9 mouse cellular contexts compared by ENCODE assay signal in the genomic region with DNA sequence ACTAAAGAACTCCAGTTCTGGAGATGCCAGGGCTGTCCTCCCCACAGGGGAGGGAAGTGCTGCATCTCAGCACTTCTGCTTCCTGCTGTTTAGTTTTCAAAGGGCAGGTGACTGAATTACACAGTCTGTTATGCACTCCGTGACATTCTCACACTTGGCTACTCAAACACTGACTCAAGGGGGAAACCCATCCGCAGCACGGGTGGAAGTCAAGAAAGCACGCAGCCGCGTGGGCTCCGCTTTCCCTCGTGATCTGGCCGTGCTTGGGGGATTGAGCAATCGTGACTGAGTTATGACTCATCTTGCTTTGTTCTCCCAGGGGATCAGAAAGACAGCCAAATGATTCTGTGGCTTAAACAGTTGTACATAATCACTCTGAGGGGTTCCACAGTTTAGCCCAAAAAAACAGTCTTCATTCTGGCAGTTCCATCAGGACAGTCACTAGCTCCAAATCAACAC. TPM values are rescaled to one million over a fixed set of nuclear protein-coding genes. Genes with fewer than 3 reads are reported as not detected.
DNase-seq lines count a peak whose midpoint lies in the region; ATAC-seq lines count a peak whose summit lies in the region.
"Had no signal": no experiment of that assay in that cellular context is flagged by ENCODE, and none has a peak within 500 bp of the region (broad histone marks: within the 10 kb centered on the region; RNA-seq: fewer than 3 reads in every experiment).

No protein-coding gene starts in this region.

- H3K9me3 ChIP-seq in neural tube, embryonic 15.5 days (replicated peaks) = no peaks in the 10 kb centered on the region

- no peak overlapping the region for H3K27ac ChIP-seq in neural tube, embryonic 15.5 days (replicated peaks)

- no peaks in the 10 kb centered on the region for H3K27me3 ChIP-seq in neural tube, embryonic 15.5 days (replicated peaks)
- H3K27me3 ChIP-seq: megakaryocyte, embryonic 14.5 days had no signal

- H3K4me2 ChIP-seq in neural tube, embryonic 15.5 days = no peak overlapping the region

- H3K36me3 ChIP-seq in neural tube, embryonic 15.5 days = no peaks in the 10 kb centered on the region

- WGBS in neural tube, embryonic 15.5 days = 41% methylated on average over 10 of the region's 10 CpGs

- DNase-seq in 3T3-L1 (ENCODE audit: low read depth, low spot score) (peak; percentile 93), A20 (ENCODE audit: low read depth, low spot score) (peak; percentile 75)
- DNase-seq in c-Kit-positive CD71-negative TER-119-negative erythroid progenitor cells, embryonic 14.5 days (ENCODE audit: low read depth) = peak; percentile 38
- peak; percentile 58 to 67 for DNase-seq in heart, postnatal 14 days
- peak; percentile 51 to 52 for DNase-seq in left cerebral cortex, adult 18-20 months (ENCODE audit: low spot score in 2 of 2)
- peak; percentile 50 for DNase-seq in ovary, adult 18-20 months (ENCODE audit: low spot score)

- H3K9ac ChIP-seq in neural tube, embryonic 15.5 days (replicated peaks) = no peak overlapping the region

- peaks cover 7% of the 10 kb centered on the region; the same call in 1 of the 2 replicates for H3K4me1 ChIP-seq in neural tube, embryonic 15.5 days
- H3K4me1 ChIP-seq: megakaryocyte, embryonic 14.5 days had no signal

- ATAC-seq in neural tube, embryonic 15.5 days (ENCODE audit: low FRiP score) = no peak

- H3K4me3 ChIP-seq in neural tube, embryonic 15.5 days (replicated peaks) = no peak overlapping the region
- H3K4me3 ChIP-seq: erythroblast, embryonic 14.5 days; megakaryocyte, embryonic 14.5 days had no signal

- intact Hi-C loops in heart, postnatal 14 days (cut with DNase I) = no loop called here

RNA-seq across cellular contexts. Expression of gene Ppp4r2, which starts 32.9 kb away (rescaled TPM):
- total RNA-seq in heart, postnatal 14 days (2021) = 10 to 100 TPM; 49.5 to 51.3 TPM
- 10 to 100 TPM; 76.6 to 79.9 TPM for total RNA-seq in left cerebral cortex, adult 18-20 months (2021)
- polyA plus RNA-seq in neural tube, embryonic 15.5 days (2015; fragmentation: Nextera tagmentation; extraction: Ambion mirVana) = 13.3 and 14.8 TPM in 2 replicates

Comparison
In these comparisons a context has a peak if more than half of its experiments do, and no peak if none do; other contexts are left out.
1. DNase-seq: peak in every context shown above with its lines; median percentile 93 in 3T3-L1; 75 in A20; 62 in heart, postnatal 14 days; 52 in left cerebral cortex, adult 18-20 months; 50 in ovary, adult 18-20 months; 38 in c-Kit-positive CD71-negative TER-119-negative erythroid progenitor cells, embryonic 14.5 days.